Mouse (Mus musculus) hindbrain, postnatal 0 days (tissue): ENCODE data around the gene Lgi2. TPM values are rescaled to one million over a fixed set of nuclear protein-coding genes. Genes with fewer than 3 reads are reported as not detected.

Source experiments
- ATAC-seq: fragments of 200-750 bp; cut with Nextera tagmentation; 2 replicates; pipeline ENCODE4 v1.8.0; 2017; ENCODE audit warnings: mild to moderate bottlenecking, moderate TSS enrichment, moderate library complexity
- DNase-seq: peaks from one replicate; pipeline ENCODE4 v3.0.0-alpha.2; 2015; ENCODE audit warnings: low spot score
- H3K27ac ChIP-seq: fragments of 300-500 bp; sonication (generic); 2 replicates; pipeline ENCODE4 v1.5.1; 2014; ENCODE audit warnings: mild to moderate bottlenecking
- H3K27me3 ChIP-seq: fragments of 300-500 bp; sonication (generic); 2 replicates; pipeline ENCODE4 v1.6.1; 2014; ENCODE audit warnings: low read length, mixed read lengths; ENCODE audit not compliant: insufficient read depth
- H3K36me3 ChIP-seq: fragments of 300-500 bp; sonication (generic); 2 replicates; pipeline ENCODE4 v1.6.1; 2014; ENCODE audit warnings: low read length, mixed read lengths; ENCODE audit not compliant: insufficient read depth
- H3K4me1 ChIP-seq: fragments of 300-500 bp; sonication (generic); 2 replicates; pipeline ENCODE4 v1.6.1; 2014; ENCODE audit warnings: antibody characterized with exemption, low read length, mixed read lengths; ENCODE audit not compliant: insufficient read depth
- H3K4me2 ChIP-seq: fragments of 300-500 bp; sonication (generic); 2 replicates; pipeline ENCODE4 v1.6.1; 2014; ENCODE audit warnings: low read depth, mild to moderate bottlenecking, low read length, moderate library complexity, mixed read lengths
- H3K4me3 ChIP-seq: fragments of 300-500 bp; sonication (generic); 2 replicates; pipeline ENCODE4 v1.5.1; 2014; ENCODE audit warnings: low read length
- H3K9ac ChIP-seq: fragments of 300-500 bp; sonication (generic); replicated peaks from 2 replicates; pipeline ENCODE4 v1.6.1; 2014; ENCODE audit warnings: mild to moderate bottlenecking, low read length, moderate library complexity, mixed read lengths
- H3K9me3 ChIP-seq: fragments of 300-500 bp; sonication (generic); 2 replicates; pipeline ENCODE4 v1.6.1; 2016; ENCODE audit warnings: low read length, mixed read lengths
- CTCF ChIP-seq: IDR thresholded peaks from 2 replicates; pipeline ENCODE4 v1.5.1; 2016; ENCODE audit warnings: antibody characterized with exemption, control low read depth, low read depth
- WGBS: fragments of 180-500 bp; shearing (Covaris S2); extraction: QIAGEN DNeasy Blood & Tissue Kit; methylation state at CpG from one replicate; pipeline ENCODE4 v1.1.7; 2014; 5-methylcytosine and 5-hydroxymethylcytosine counted together
- polyA plus RNA-seq: library from polyadenylated mRNA; unstranded; fragments of >200 nt; fragmentation: Nextera tagmentation; extraction: Ambion mirVana; gene quantifications from 2 replicates; pipeline ENCODE4 v1.2.1, GENCODE M21; 2015
- total RNA-seq: library from RNA; depleted of rRNA; stranded (reverse); fragments of >200 nt; gene quantifications from 2 replicates; pipeline ENCODE4 v1.2.3, GENCODE M21; 2014

Lgi2 gene
- total and polyA plus RNA-seq, 2 experiments from 2014 or later = 11.6 to 19.9 TPM

DNA sequence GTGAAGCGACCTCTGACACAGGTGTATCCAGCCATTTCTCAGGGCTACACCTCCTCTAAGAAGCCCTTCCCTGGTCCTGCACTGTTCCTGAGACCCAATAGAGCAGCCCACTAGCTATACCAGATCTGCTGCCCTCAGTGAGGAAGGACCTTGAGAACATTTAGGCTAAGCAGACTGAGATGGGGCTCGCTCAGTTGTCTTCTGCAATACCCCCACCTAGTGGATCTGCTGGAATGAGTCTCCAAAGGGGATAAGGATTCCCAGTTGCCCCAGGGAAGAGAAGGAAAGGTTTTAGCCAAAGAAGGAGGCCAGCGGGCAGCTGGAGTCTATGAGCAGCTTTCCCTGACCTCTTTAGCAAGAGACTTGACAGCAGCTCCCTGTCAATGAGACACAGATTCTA, 42.1 kb downstream of the Lgi2 start:
- Histone ChIP-seq H3K9ac (no peak overlapping the region), H3K27ac (no peak overlapping the region), H3K4me2 (no peak overlapping the region), H3K9me3 (no peaks in the 10 kb centered on the region), H3K4me1 (no peaks in the 10 kb centered on the region), H3K36me3 (no peaks in the 10 kb centered on the region), H3K4me3 (no peak overlapping the region), H3K27me3 (no peaks in the 10 kb centered on the region)
- peak; percentile 72 for DNase-seq
- 61% methylated on average over 3 of the region's 3 CpGs for WGBS
- peak; percentile 72 for ATAC-seq
- TF ChIP-seq CTCF = peak; percentile 73

DNA sequence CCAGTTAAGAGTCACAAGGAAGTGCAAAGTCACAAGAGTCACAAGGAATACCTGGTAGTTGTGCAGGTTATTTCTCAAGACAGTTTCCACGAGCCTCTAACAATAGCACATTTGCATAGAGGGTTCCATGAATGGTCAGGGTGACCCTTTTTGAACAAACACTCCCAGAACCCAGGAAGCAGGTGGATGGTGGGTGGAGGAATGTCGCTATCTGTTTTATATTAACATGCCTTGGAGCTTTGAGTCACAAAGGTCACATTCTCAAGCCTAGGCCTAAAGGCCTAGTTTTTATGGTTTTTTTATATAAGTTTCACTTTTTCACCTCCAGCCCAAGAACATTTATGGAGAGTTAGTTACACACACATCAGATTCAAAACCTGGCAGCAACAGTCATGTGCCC, 46.3 kb downstream of the Lgi2 start:
- no peak overlapping the region for H3K4me2 ChIP-seq
- ATAC-seq = no peak
- no peak overlapping the region for H3K9ac ChIP-seq
- 84% methylated on average over 2 of the region's 2 CpGs for WGBS
- H3K9me3 ChIP-seq = no peaks in the 10 kb centered on the region
- no peak for DNase-seq
- no peak overlapping the region for H3K27ac ChIP-seq
- H3K36me3 ChIP-seq = no peaks in the 10 kb centered on the region
- no peak for TF ChIP-seq CTCF
- H3K27me3 ChIP-seq = no peaks in the 10 kb centered on the region
- H3K4me1 ChIP-seq = peaks cover 9% of the 10 kb centered on the region; the same call in 1 of the 2 replicates
- H3K4me3 ChIP-seq = no peak overlapping the region

- Histone ChIP-seq H3K9me3 (no peaks in the 10 kb centered on the region), H3K36me3 (no peaks in the 10 kb centered on the region), H3K27me3 (no peaks in the 10 kb centered on the region), H3K9ac (peak overlapping the region; percentile 38; the same call in 1 of the 2 replicates), H3K4me1 (peaks cover 9% of the 10 kb centered on the region; the same call in 1 of the 2 replicates), H3K4me2 (peak overlapping the region; percentile 69), H3K4me3 (peak overlapping the region; percentile 35), H3K27ac (no peak overlapping the region)
- peak; percentile 58 for DNase-seq
- TF ChIP-seq CTCF = 0 out of 2 replicates have a peak, but pooled peaks have one; percentile 5
- WGBS = 18% methylated on average over 21 of the region's 21 CpGs
- peak; percentile 74 for ATAC-seq
Observed at GRCm38 (mm10) chr5:52516072-52516476, 50.2 kb downstream of the Lgi2 start.

DNA sequence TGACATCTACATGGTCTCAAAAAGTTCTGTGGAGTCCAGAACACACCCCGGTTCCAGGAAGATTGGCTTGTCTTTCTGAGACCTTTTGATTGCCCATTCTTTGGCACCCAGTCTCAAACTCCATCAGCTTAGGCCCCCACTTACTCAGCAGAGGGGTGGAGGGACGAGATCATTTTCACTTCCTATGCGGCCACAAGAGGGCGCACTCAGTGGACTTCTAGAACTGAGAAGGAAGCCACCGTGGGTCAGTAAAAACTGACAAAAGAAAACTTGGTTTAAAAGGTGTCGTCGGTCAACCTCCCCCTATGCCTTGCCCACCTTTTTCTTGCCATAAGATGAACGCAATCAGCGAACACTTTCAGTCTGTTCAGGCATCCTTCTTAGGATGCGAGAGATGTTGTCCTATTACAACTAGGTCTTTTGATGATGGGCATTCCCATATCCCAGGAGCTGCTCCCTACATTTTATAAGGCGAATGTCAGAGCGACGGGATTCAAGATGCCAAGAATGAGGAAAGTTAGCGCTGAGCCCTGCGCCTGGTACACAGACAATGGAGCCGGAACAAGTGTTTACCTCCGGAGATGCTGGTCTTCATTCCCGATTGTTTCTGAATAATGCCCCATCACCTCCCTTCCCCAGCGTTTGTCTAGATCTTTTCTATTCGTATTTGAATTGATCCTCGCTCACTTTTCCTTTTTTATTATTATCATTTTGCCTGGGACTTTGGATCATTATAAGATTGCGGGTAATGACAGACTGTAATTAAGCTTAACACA, 50.8 kb downstream of the Lgi2 start:
- peak; percentile 87 for TF ChIP-seq CTCF
- no peaks in the 10 kb centered on the region for H3K27me3 ChIP-seq

DNA sequence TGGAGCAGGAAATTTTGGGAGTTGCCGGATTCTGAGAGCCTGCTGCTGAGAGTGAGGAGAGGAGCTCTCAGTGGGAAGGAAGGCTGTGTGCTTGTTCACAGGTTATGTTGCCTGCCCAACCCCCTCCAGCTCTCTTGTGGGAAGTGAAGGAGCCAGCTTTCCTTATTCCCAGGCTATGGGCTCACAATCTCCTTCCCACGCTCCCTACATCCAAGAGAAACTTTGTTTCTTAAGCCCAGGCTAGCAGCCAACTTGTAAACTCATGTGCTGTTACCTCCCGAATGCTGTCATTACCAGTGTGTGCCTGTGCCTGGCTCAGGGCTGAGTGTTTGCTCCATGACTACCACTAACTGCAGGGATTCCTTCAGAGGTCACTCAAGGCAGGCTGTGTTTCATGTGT, 55.2 kb downstream of the Lgi2 start:
- H3K4me3 ChIP-seq = no peak overlapping the region
- H3K4me1 ChIP-seq = 0 out of 2 replicates have a peak, but pooled peaks cover 5% of the 10 kb centered on the region
- H3K9me3 ChIP-seq = no peaks in the 10 kb centered on the region
- H3K27me3 ChIP-seq = no peaks in the 10 kb centered on the region
- TF ChIP-seq CTCF = no peak
- no peaks in the 10 kb centered on the region for H3K36me3 ChIP-seq
- H3K4me2 ChIP-seq = no peak overlapping the region
- WGBS = 59% methylated on average over 3 of the region's 3 CpGs
- DNase-seq (no peak), ATAC-seq (no peak)
- no peak overlapping the region for H3K9ac ChIP-seq
- no peak overlapping the region for H3K27ac ChIP-seq

More for the DNA sequence above, 50.8 kb downstream of the Lgi2 start:
- peak overlapping the region; percentile 38; the same call in 1 of the 2 replicates for H3K9ac ChIP-seq
- DNase-seq (peak; percentile 90), ATAC-seq (peak; percentile 75)
- no peak overlapping the region for H3K27ac ChIP-seq
- 19% methylated on average over 22 of the region's 22 CpGs for WGBS
- H3K9me3 ChIP-seq = no peaks in the 10 kb centered on the region
- peak overlapping the region; percentile 35 for H3K4me3 ChIP-seq
- peaks cover 9% of the 10 kb centered on the region; the same call in 1 of the 2 replicates for H3K4me1 ChIP-seq
- H3K4me2 ChIP-seq = peak overlapping the region; percentile 69
- H3K36me3 ChIP-seq = no peaks in the 10 kb centered on the region

GRCm38 (mm10) chr5:52509416-52509815, 56.8 kb downstream of the Lgi2 start:
- no peaks in the 10 kb centered on the region for H3K4me1 ChIP-seq
- no peak overlapping the region for H3K4me3 ChIP-seq
- no peak overlapping the region for H3K27ac ChIP-seq
- 85% methylated on average over 6 of the region's 6 CpGs for WGBS
- no peak overlapping the region for H3K4me2 ChIP-seq
- H3K9ac ChIP-seq = no peak overlapping the region
- ATAC-seq = no peak
- no peaks in the 10 kb centered on the region for H3K9me3 ChIP-seq
- no peaks in the 10 kb centered on the region for H3K36me3 ChIP-seq
- no peak for TF ChIP-seq CTCF
- no peaks in the 10 kb centered on the region for H3K27me3 ChIP-seq
- DNase-seq = no peak

DNA sequence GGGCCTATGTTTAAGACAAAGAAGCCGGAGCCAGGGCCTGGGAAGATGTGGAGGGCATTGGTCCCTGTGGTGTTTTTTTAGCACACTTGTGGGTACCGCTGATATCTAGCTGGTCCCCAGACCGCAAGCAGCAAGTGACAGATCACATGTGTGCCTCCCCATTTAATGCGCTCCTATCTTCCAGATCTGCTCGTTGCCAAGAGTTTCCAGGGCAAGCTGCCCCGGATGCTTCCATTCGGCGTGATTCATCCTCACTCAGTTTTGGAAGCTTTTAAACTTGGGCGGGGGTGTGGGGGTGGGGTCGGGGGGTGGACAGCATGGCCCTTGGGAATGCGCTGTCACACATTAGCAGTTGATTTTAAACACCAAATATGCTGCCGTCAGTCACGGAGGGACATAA, 61.6 kb downstream of the Lgi2 start:
- H3K4me3 ChIP-seq = no peak overlapping the region
- H3K4me2 ChIP-seq = no peak overlapping the region
- no peaks in the 10 kb centered on the region for H3K36me3 ChIP-seq
- no peak for DNase-seq
- no peak overlapping the region for H3K27ac ChIP-seq
- ATAC-seq = no peak
- WGBS = 77% methylated on average over 13 of the region's 13 CpGs
- no peaks in the 10 kb centered on the region for H3K27me3 ChIP-seq
- H3K9me3 ChIP-seq = no peaks in the 10 kb centered on the region
- H3K9ac ChIP-seq = no peak overlapping the region
- TF ChIP-seq CTCF = no peak
- H3K4me1 ChIP-seq = no peaks in the 10 kb centered on the region
